Mouse (Mus musculus) layer of hippocampus, adult 9-10 months (tissue): Measurements from ENCODE around the gene Kansl1.

Experiments used
- DNase-seq: peaks from one replicate; pipeline ENCODE4 v3.0.0; 2022; ENCODE audit warnings: low spot score

Kansl1 gene

DNA sequence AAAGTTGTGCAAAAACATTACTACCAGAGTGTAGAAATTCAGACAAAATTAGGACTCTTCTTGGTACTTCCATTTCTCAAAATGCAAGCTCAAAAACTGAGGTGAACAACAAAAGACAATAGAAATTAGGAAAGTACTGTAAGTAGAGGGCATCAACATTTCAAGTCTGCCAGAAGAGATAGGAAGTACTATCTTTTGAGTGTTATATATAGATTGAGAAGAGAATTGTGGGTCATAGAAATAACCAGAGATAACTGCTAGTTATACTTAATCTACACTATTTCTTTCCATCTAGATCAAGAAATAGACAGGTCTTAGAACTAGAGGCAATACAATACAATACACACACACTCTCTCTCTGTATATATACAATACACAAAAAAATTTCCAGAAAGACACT lies 30.2 kb downstream of the Kansl1 start:
- no peak for DNase-seq

DNA sequence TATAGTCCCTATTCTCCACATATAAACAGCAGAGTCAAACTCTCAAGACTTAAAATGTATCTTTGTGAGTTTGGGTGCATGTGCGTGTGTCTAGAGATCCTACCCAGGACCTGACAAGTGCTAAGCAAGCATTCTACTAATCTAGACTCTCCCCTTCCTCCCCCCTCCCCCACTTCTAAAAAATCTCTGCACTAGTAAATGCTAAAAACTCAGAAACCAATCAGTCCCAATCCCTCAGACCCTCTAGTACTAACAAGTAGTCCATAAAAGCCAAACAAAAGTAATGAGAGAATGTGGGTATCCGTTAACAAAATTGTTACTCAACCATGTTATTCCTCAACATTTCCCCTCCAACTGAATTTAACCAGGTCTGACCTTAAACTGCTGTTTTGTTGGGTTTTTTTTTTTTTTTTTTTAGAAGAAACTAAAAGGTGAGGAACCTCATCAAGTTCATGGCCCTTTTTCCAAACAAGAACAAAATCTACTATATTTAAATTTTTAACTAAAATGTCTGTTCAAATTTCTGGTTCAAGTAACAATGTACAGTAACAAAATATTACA lies 32.2 kb downstream of the Kansl1 start:
- DNase-seq, result no peak

DNA sequence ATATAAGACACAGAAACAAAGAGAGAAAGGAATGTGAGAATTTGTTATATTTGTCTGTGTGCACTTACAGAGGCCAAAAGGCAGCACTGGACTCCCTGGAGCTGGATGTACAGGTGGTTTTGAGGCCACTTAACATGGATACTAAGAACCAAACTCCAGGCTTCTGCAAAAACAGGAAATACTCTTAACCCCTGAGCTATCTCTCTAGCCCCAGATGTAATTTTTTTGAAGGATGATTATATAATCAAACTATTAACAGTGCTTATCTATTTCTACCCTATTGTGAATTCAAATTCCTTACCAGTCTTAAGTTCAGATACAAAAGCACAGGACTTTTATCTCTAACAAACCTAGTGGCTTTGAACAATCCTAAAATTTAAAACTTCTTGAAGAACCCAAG lies 32.9 kb downstream of the Kansl1 start:
- no peak for DNase-seq

DNA sequence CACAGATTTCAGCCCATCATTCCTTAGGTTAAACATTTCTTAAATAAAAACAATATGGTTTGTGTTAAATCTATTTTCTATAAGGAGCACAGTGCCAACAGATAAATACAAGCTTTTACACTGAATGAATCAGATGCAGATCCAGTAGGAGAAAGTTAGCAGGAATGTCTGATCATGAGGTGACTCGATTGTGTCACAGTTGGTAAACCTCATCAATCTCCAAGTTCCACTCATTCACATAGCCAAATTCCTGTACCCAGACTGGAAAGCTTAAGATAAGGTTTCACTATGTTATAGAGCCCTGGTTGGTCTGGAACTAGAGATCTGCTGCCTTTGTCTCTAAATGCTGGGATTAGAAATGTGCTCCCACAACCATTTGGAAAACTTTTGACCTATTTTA lies 33.5 kb downstream of the Kansl1 start:
- DNase-seq, result no peak

DNA sequence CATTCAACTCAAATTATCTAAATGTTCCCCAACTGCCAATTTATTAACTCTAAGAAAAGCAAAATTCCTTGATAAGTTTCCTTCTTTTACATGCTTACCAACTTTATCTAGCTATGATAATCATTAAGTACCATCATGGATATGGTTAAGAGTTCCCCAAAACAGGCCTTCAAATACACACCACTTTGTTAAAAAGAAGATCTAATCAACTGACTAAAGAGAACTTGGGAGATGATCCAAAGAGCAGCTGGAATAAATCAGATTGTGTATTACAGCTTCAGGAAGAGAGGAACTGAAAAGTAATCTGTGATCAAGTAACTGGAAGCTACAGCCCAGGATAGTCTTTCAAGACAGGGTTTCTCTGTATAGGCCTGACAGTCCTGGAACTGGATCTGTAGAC lies 36.4 kb downstream of the Kansl1 start:
- no peak for DNase-seq

DNA sequence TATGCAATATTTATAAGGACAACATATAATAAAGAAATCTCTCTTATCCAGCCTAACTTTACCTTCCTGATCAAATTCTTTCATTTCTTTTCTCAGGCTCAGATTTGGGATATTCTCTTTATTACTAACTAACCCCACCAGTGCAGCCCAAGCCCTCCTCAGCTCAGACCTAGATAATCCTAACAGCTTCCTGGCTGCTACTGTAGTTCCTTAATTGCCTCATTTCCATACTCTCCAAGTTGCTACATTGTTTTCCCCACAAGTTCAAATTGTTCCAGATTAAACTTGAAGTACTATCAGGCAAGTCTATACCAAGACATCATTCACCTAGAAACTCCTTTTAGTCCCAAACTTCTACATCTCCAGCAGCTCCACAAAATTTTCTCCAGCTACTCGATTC lies 36.9 kb downstream of the Kansl1 start:
- DNase-seq, result no peak

DNA sequence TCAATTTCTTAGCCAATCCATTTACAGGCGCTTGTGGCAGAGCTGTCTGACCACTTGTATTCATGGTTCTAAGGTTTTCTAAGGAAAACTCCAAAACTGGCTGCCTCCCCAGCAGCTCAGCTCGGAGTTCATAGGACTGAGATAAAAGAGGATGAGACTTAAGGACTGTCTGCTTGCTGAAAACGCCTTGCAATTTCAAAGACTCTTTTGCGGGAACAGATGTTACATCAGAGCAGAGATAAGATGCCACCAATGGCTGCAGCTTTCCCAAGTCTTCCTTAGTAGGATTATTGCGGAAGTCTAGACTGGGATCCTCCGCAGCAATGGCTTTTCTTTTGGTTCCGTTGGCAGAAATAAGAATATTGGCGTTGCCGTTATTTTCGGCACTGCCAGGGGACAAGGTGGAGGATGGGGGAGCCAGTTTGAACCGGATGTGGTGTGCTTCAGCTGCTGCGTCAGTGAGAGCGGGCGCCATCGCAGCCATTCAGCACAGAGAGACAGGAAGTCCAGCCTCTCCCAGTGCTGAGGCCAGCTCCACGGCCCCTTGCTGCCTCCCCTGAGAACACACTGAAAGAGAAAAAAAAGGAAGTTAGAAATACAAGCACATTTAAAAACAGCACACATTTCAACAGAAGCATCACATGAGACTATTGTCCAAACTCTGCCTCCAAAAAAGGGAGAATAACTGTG lies 43.8 kb downstream of the Kansl1 start:
- DNase-seq, result peak; percentile 29

DNA sequence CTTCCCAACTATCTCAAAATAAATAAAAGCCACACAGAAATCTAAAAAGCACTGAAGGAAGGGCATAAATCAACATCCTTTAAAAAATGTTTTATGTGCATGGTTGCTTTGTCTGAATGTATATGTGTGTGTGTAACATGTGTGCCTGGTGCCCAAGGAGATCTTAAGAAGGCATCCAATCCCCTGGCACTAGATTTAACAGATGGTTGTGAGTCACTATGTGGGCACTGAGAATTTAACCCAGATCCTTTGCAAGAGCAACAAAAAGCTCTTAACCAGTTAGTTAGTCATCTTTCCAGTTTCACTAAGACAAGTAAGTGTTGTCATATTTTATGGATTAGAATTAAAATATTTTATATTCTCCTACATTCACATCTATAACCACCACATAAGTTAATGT lies 56.4 kb downstream of the Kansl1 start:
- no peak for DNase-seq

DNA sequence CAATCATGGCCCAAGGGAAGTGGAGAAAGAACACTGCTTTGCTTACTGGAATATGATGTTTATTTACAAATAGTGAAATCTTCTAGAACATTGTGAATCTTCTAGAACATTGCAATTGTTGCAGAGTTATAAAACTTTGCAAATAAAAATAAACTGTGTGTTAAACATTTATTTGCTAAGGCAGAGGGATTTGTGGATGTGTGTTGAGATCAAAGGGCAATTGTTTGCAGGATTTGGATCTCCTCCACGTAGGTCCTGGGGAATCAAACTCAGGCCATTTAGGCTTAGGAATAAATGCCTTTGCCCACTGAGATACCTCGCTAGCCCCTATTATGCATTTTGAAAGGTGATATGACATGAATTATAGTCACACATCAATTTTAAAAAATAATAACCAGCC lies 61.3 kb downstream of the Kansl1 start:
- no peak for DNase-seq

DNA sequence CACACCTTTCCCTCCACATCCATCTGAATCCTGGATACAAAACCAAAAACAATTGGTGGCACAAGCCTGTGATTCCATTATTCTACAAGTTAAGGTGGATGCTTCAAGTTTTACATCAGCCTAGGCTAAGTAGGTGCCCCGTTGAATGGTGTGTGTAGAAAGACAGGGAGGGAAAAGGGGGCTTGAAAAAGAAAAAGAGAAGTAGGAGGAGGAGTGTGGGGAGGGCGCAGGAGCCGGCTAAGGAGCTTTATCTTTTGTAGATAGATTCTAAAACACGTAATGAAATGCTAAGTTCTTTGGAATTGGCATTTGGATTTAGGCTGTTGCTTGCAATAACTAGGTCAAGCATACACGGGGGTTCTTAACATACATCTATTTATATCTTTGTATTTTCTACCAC lies 67.7 kb downstream of the Kansl1 start:
- no peak for DNase-seq

DNA sequence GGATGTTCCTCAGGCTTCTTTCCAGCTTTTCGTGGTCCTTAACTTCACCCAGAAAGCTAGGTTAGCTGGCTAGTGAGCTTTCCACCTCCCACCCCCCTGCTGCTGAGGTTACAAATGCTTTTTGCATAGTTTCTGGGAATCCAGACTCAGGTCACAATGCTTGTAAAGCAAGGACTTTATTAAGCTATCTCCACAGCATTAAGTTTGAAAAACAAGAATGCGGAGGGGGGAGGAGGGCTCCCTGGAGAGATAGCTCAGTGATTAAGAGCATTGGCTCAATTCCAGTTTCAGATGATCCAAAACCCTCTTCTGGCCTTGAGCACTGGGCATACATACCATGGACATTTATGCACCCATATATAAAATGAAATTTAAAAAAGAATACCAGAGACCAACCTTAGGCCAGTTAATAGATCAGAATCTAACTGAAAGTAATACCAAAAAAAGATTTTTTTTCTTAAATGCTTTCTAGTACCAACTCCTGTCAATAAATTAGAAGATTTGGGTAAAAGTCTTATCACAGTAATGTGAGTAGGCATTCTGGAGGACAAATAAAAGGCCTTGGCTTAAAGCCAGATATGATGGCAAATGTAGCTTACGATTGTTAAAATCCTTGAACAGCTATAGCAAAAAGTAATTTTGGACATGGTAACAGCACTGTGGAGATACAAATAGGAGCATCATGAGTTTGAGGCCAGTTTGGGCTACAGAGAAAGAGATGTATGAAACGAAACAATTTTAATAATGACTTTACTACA lies 69.0 kb downstream of the Kansl1 start:
- DNase-seq, result no peak

DNA sequence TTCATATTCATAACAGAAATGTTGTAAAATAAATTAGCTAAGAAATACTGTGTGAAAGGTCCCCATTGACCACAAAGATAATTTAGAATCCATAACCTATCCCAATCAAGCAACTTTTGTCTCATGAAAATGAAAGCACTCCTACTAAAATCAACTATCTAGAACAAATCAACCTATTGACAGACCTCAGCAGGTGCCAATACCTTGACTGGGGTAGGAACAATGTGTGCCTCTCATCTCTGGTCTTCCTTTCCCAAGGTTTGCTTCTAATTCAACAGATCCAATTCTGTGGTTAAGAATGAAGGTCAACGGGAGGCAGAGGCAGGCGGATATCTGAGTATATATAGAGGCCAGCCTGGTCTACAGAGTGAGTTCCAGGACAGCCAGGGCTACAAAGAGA lies 73.0 kb downstream of the Kansl1 start:
- DNase-seq, result no peak

DNA sequence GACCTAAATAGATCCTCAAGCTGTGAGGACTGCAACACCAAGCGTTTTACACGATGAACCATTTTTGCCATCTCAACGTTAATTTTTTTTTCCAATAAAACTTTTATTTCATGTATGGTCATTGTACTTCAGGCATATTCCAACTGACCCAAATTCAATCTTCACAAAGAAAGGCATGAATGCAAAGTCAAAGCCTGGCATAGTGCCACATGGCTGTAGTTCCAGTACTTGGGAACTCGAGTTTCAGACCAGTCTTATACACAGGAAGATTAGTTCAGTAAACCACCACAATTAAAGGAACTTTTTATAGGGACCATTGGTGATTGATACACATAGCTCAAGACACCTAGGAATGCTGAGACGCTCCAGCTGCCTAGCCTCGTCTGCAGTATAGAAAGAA lies 75.5 kb downstream of the Kansl1 start:
- DNase-seq, result no peak

DNA sequence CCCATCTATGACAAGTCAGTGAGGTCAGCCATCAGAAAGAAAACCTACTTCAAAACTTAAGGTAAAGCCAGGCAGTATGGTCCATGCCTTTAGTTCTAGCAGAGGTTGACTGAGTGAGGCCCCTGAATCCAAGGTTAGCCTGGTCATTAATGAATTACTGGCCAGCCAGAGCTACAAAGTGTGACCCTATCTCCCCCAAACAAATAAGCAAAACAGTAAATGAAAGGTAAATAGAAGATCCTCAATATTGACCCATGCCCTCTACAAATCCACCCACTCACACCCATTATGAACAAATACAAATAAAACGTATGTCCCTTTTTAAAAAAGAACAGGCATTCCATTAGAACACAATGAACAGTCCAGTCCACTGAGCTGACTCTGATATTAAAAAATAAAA lies 76.5 kb downstream of the Kansl1 start:
- no peak for DNase-seq

DNA sequence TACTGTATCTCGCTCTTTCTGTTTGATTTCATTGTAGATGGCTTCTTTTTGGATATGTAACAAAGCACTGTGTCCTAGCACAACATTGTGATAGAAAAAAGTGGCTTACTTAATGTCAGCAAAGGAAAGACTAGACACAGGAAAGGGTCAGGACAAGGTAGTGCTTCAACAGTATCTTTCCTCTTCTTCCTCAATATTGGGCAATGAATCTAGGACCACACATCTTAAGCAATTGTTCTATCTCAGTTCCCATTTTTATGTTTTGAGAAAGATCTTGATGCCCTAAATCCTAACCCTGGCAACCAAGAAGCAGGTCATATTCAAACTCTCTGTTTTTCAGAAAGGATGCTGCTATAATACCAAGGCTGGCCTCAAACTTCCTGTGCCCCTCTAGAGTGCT lies 81.4 kb downstream of the Kansl1 start:
- DNase-seq, result no peak

DNA sequence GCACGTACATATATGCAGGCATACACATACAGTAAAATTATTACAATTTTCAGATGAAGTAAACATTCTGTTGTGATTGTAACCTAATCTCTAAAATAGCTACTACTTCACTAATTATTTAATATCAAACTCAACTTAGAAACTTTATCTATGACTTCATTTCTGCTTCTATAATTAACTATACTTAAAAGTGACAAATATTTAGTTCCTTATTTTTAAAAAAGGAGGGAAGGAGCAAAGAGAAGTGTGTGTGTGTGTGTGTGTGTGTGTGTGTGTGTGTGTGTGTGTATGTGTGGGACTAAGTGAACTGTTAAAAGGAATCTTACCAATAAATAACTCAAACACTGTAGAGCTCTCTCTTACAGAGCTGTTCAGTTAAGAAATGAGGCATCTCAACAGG lies 82.1 kb downstream of the Kansl1 start:
- no peak for DNase-seq

DNA sequence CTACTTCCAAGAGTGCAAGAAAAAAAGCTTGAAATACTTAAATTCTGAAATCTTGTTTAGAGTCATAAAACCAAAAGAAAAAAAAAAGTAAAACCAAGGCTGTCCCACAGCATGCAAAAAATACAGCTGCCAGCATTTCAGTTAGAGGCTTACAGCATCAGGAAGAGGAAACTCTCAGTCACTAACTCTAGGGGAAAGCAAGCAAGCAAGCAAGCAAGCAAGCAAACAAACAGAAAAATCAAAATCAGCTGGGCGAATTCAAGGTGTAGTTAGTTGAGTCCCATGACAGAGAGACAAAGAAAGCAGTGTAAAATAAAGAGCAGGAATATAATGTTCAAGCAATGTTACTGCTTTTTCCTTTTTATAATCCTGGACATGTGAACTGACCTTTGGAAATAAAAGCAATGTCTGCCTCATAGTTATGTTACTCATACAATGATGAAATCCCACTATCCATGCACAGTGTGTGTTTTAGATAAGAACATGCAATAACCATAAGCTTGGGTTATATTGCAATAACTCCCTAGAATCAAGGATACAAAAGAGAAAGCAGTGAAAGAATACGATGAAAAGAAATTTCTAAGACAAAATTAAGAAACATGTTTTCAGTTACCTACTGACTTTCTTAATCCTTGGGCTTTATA lies 85.4 kb downstream of the Kansl1 start:
- no peak for DNase-seq

DNA sequence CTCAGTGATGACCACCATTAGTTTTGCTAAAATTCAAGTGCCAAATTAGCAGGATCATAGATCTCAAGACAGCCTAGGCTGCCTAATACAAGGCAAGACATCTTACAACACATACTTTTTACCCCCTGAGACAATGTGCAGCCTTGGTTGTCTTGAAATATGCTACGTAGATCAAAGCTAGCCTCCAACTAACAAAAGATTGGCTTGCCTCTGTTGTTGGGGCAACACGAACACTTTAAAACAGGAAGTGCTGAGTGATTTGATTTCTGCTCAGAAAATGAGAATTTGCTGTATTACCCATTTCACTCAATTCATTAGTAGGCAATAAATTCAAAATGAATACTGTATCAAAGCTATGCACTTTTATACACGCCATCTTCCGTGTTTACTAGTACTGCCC lies 86.8 kb downstream of the Kansl1 start:
- no peak for DNase-seq

DNA sequence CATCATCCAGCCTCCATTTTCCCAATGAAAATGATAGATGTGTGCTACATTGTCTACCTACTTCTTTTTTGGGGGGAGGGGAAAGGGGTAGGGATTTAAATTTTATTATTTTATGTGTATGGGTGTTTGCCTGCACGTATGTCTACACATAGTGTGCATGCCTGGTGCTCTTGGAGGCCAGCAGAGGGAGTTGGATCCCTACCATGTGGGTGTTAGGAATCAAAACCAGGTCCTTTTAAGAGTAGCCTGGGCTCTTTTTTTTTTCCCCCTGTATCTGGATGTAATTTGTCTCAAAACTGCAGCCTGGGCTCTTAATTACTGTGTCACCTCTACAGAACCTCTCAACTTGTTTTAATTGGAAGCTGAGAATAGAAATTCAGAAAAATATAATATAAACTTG lies 89.0 kb downstream of the Kansl1 start:
- no peak for DNase-seq

DNA sequence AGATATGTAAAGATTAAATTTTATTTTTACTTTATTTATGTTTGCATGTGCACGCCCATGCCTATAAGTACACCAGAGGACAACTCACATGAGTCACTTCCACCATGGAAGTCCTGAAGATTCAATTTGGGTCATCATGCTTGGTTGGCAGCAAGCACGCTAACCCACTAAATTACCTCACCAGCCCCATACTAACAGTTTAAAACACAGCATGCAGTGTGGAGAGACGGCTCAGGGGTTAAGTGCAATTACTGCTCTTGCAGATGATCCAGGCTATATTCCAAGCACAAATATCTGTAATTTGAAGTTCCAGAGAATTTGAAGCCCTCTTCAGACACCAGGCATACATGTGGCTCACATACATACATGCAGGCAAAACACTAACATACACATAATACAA lies 92.4 kb downstream of the Kansl1 start:
- DNase-seq, result no peak

DNA sequence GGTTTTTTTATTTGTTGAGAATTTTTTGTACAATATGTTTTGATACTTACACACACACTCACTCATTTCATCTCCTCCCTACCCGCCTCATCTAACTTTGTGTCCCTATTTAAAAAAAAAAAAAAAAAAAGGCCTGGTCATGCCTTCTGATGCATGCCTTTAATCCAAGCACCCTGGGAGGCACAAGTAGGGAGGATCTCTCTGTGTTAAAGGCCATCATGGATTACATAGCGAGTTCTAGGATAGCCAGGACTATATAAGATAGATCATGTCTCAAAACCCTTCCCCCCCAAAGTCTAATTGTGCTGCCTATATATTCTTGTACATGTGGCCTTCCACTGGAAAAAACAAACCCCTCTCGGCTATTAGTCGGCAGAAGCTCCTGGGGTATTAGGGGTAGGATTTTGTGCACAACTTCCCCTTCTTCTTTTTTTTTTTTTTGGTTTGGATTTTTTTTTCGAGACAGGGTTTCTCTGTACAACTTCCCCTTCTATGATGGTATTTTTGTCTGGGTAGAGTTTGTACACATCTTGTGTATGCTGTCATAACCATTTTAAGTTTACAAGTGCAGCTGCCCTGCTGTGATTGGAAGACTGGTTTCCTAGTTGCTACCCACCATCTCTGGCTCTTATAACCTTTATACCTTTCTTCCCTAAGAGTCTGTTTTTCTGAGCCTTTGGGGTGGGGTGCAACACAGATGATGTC lies 101.0 kb downstream of the Kansl1 start:
- DNase-seq, result no peak

DNA sequence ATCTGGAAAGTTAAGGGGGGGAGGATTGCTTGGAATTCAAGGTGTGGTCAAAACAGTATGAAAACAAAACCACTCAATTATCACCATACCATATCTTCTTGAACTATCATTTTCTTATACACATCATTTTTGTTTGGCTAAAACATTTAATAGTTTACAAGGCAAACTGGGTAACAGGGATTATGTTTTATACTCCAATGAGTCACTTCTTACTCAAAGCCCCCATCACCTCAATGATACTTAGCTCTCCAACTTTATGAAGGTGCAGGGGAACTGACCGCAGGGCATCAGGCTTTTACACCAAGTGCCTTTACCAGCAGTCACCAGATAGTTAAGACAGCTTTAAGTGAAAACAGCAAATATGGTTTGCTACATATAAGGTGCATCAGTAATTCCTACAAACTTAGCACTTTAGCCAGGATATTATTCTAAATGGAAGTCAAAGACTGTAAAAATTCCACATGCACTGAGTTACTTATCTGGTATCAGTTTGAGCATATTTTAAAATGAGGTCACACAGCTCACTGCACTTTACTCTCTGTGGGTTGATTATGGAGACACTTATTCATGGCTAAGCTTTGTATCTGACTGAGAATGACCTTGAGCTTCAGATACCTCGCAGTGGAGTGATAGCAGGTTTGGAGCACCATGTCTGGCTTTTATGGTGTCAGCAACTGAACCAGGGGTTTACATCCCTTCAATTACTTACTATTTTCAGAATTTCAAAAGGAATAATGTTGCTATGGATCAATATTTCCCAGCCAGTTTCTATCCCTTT lies 104.6 kb downstream of the Kansl1 start:
- no peak for DNase-seq
